Mouse (Mus musculus) spleen, adult 2 months (tissue): ENCODE data around the gene Sdhc. TPM values are rescaled to one million over a fixed set of nuclear protein-coding genes. Genes with fewer than 3 reads are reported as not detected.
A peak's percentile ranks its signal among the peaks of the same experiment; 100 is the strongest.

Source experiments
- DNase-seq, 2 experiments: peaks; one replicate each; pipeline versions ENCODE4 v3.0.0 to v3.0.0-alpha.2; 2012 to 2021; ENCODE audit warnings: low spot score in 2 of 2, low read depth in 1 of 2
- H3K27ac ChIP-seq: fragments of 200-500 bp; 2 replicates; pipeline ENCODE4 v1.5.1; 2012; ENCODE audit warnings: low read length, inconsistent platforms; ENCODE audit not compliant: insufficient read depth
- H3K27me3 ChIP-seq: fragments of 200-500 bp; 2 replicates; pipeline ENCODE4 v1.6.1; 2012; ENCODE audit warnings: mild to moderate bottlenecking, moderate library complexity, low read length, inconsistent platforms; ENCODE audit not compliant: control insufficient read depth, insufficient read depth
- H3K36me3 ChIP-seq: fragments of 200-500 bp; 2 replicates; pipeline ENCODE4 v1.6.1; 2012; ENCODE audit warnings: mild to moderate bottlenecking, low read length, inconsistent platforms; ENCODE audit not compliant: control insufficient read depth, insufficient read depth
- H3K4me1 ChIP-seq: fragments of 200-500 bp; 2 replicates; pipeline ENCODE4 v1.6.1; 2011; ENCODE audit warnings: inconsistent platforms; ENCODE audit not compliant: control insufficient read depth, insufficient read depth, insufficient read length
- H3K4me3 ChIP-seq: fragments of 200-500 bp; 2 replicates; pipeline ENCODE4 v1.5.1; 2011; ENCODE audit warnings: mild to moderate bottlenecking, inconsistent platforms; ENCODE audit not compliant: insufficient read depth, insufficient read length; ENCODE audit errors: extremely low read depth
- CTCF ChIP-seq: fragments of 200-500 bp; IDR thresholded peaks from 2 replicates; pipeline ENCODE4 v1.5.1; 2011; ENCODE audit warnings: mild to moderate bottlenecking, inconsistent platforms; ENCODE audit not compliant: insufficient read depth, insufficient read length, insufficient replicate concordance; ENCODE audit errors: extremely low read depth
- POLR2A ChIP-seq: fragments of 200-500 bp; IDR thresholded peaks from 2 replicates; pipeline ENCODE4 v1.6.1; 2011; ENCODE audit warnings: low read depth, low read length, inconsistent platforms
- WGBS: fragments of 180-500 bp; shearing (Covaris S2); methylation state at CpG from one replicate; pipeline ENCODE4 v1.1.7; 2018; 5-methylcytosine and 5-hydroxymethylcytosine counted together
- polyA plus RNA-seq: library from polyadenylated mRNA; depleted of rRNA; stranded (reverse); fragments of >200 nt; gene quantifications from 2 replicates; pipeline ENCODE4 v1.2.3, GENCODE M21; 2012

Sdhc gene
- polyA plus RNA-seq, 1 experiment = 65.7 TPM

- Histone ChIP-seq H3K27ac (no peak overlapping the region), H3K27me3 (no peaks in the 10 kb centered on the region), H3K36me3 (no peaks in the 10 kb centered on the region), H3K4me3 (peak overlapping the region; percentile 81; the same call in 1 of the 2 replicates), H3K4me1 (peaks cover 6% of the 10 kb centered on the region; the same call in 1 of the 2 replicates)
- DNase-seq = no peak
- WGBS = 45% methylated on average over 15 of the region's 15 CpGs
- TF ChIP-seq POLR2A (no peak), CTCF (no peak)
Measured at GRCm38 (mm10) chr1:171110659-171111019, 39.8 kb downstream of the Sdhc start.

DNA sequence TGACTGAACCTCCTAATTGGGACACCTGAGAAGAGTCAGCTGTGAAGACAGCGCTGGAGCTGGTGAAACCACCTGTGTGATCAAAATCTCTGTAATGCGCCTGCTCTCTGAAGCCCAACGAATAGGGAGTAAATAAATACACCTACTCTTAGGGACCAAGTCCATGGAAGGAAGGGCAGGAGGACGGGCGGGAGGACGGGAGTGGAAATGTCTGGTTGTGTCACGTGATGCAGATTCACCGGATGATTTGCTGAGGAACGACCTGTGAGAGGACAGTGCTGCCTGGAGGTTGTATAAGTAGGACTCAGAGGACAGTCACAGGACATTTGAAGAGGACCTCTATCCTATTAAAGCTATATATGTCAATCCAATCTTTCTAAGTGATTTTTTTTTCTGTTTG, 40.8 kb downstream of the Sdhc start:
- Histone ChIP-seq H3K27ac (no peak overlapping the region), H3K27me3 (no peaks in the 10 kb centered on the region), H3K4me1 (peaks cover 6% of the 10 kb centered on the region; the same call in 1 of the 2 replicates), H3K36me3 (no peaks in the 10 kb centered on the region), H3K4me3 (no peak overlapping the region)
- WGBS = 85% methylated on average over 9 of the region's 9 CpGs
- TF ChIP-seq POLR2A = no peak
- TF ChIP-seq CTCF = no peak
- DNase-seq = no peak

DNA sequence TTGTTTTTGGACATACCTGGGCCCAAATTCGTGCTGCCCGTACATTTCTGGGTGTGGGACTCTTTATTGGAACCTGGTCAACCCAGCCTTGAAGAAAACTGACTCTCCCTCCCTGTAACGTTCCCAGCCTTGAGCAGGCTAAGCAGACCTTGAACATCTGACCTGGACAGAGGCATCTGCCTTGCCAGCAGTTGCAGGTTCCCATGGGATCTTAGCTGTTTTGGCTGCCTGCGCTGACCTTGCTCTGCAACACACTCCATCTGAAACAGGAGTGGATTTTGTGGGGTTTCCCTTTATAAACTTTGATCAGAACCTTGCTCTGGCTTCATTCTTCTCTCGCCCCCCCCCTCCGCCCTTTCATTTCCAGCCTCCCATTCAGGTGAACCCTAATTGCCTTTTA, 45.2 kb downstream of the Sdhc start:
- H3K4me1 ChIP-seq = no peaks in the 10 kb centered on the region
- H3K36me3 ChIP-seq = no peaks in the 10 kb centered on the region
- no peaks in the 10 kb centered on the region for H3K27me3 ChIP-seq
- no peak overlapping the region for H3K4me3 ChIP-seq
- TF ChIP-seq POLR2A (no peak), CTCF (no peak)
- WGBS = 93% methylated on average over 6 of the region's 6 CpGs
- no peak for DNase-seq
- no peak overlapping the region for H3K27ac ChIP-seq

- WGBS = 21% methylated on average over 10 of the region's 10 CpGs
- no peak overlapping the region for H3K4me3 ChIP-seq
- TF ChIP-seq POLR2A (no peak), CTCF (no peak)
- DNase-seq = no peak
- no peaks in the 10 kb centered on the region for H3K36me3 ChIP-seq
- H3K27ac ChIP-seq = peak overlapping the region; percentile 6; the same call in 1 of the 2 replicates
- no peaks in the 10 kb centered on the region for H3K4me1 ChIP-seq
- no peaks in the 10 kb centered on the region for H3K27me3 ChIP-seq
Measured at GRCm38 (mm10) chr1:171103179-171103840, 47.1 kb downstream of the Sdhc start.

GRCm38 (mm10) chr1:171102547-171103177, 47.7 kb downstream of the Sdhc start:
- H3K4me3 ChIP-seq = peak overlapping the region; percentile 81
- DNase-seq = peak; percentile 61 to 70
- no peaks in the 10 kb centered on the region for H3K4me1 ChIP-seq
- H3K27me3 ChIP-seq = no peaks in the 10 kb centered on the region
- WGBS = under 1% methylated on average over 35 of the region's 35 CpGs
- H3K36me3 ChIP-seq = no peaks in the 10 kb centered on the region
- no peak for TF ChIP-seq CTCF
- TF ChIP-seq POLR2A = no peak
- 0 out of 2 replicates have a peak overlapping the region, but pooled peaks have one; percentile 6 for H3K27ac ChIP-seq

- Histone ChIP-seq H3K4me3 (peak overlapping the region; percentile 81), H3K27me3 (no peaks in the 10 kb centered on the region), H3K4me1 (no peaks in the 10 kb centered on the region), H3K36me3 (no peaks in the 10 kb centered on the region), H3K27ac (no peak overlapping the region)
- DNase-seq = peak; percentile 54 to 66
- WGBS = under 1% methylated on average over 40 of the region's 40 CpGs
- no peak for TF ChIP-seq CTCF
- TF ChIP-seq POLR2A = no peak
Measured at GRCm38 (mm10) chr1:171101733-171102546, 48.5 kb downstream of the Sdhc start.

DNA sequence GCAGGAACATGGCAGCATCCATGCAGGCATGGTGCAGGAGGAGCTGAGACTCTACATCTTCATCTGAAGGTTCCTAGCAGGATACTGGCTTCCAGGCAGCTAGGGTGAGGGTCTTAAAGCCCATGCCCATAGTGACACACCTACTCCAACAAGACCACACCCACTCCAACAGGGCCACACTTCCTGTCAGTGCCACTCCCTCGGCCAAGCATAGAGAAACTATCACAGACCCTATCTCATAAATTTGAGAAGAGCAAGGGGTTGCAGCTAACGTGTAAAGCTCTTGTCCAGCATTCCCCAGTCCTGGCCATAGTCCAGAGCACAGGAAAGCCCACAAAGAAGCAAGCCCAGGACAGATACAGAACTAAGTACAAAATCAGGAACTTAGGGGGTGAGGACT, 49.4 kb downstream of the Sdhc start:
- no peak for DNase-seq
- no peaks in the 10 kb centered on the region for H3K36me3 ChIP-seq
- TF ChIP-seq POLR2A = no peak
- TF ChIP-seq CTCF = no peak
- no peak overlapping the region for H3K4me3 ChIP-seq
- H3K27me3 ChIP-seq = no peaks in the 10 kb centered on the region
- no peak overlapping the region for H3K27ac ChIP-seq
- no peaks in the 10 kb centered on the region for H3K4me1 ChIP-seq
- 58% methylated on average over 2 of the region's 2 CpGs for WGBS
